Mouse (Mus musculus) erythroblast, embryonic 14.5 days (primary cell): Measurements from ENCODE around the gene Xab2. TPM values are rescaled to one million over a fixed set of nuclear protein-coding genes. Genes with fewer than 3 reads are reported as not detected.
A peak's percentile ranks its signal among the peaks of the same experiment; 100 is the strongest.

ENCODE experiments used
- H3K27me3 ChIP-seq: 2 replicates; pipeline ENCODE4 v1.6.1; 2012; ENCODE audit warnings: inconsistent platforms; ENCODE audit not compliant: control insufficient read depth
- H3K36me3 ChIP-seq: 2 replicates; pipeline ENCODE4 v1.6.1; 2012; ENCODE audit warnings: mild to moderate bottlenecking, inconsistent platforms; ENCODE audit not compliant: control insufficient read depth
- H3K4me1 ChIP-seq: 2 replicates; pipeline ENCODE4 v1.6.1; 2012; ENCODE audit warnings: inconsistent platforms; ENCODE audit not compliant: control insufficient read depth
- H3K4me3 ChIP-seq: replicated peaks from 2 replicates; pipeline ENCODE3; 2012; ENCODE audit warnings: moderate library complexity, mild to moderate bottlenecking, inconsistent platforms
- H3K9me3 ChIP-seq: 2 replicates; pipeline ENCODE4 v1.6.1; 2012; ENCODE audit warnings: low read length, inconsistent platforms, mixed read lengths; ENCODE audit not compliant: control insufficient read depth
- GATA1 ChIP-seq: IDR thresholded peaks from 2 replicates; pipeline ENCODE4 v1.6.1; 2012; ENCODE audit warnings: low read length, inconsistent platforms, mixed read lengths
- TAL1 ChIP-seq: IDR thresholded peaks from 3 replicates; pipeline ENCODE4 v1.6.1; 2012; ENCODE audit warnings: low read length, inconsistent platforms, mixed read lengths
- polyA plus RNA-seq: library from polyadenylated mRNA; stranded (reverse); fragments of >175 nt; gene quantifications from 2 replicates; pipeline ENCODE4 v1.2.3, GENCODE M21; 2012

The Xab2 gene
- polyA plus RNA-seq, 1 experiment: 4.2 TPM

DNA sequence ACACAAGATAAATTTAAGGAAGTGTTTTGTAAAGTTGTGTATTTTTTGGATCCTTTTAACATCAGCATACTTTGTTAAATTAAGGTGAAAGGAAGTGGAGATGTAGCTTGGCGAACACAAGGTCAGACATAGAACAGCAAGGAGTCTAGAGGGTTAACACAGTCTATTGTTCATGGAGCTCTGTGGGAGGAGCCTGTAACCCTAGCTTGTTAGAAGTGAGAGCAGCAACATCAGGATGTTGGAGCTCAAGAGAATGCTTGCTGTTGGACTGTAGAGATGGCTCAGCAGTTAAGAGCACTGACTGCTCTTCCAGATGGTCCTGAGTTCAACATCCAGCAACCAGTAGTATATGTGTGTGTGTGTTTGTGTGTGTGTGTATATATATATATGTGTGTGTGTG is 27.9 kb upstream of the Xab2 start:
- H3K27me3 ChIP-seq: no peaks in the 10 kb centered on the region
- H3K36me3 ChIP-seq: no peaks in the 10 kb centered on the region
- no peak for TF ChIP-seq TAL1
- TF ChIP-seq GATA1: no peak
- H3K4me3 ChIP-seq: no peak overlapping the region
- peaks cover 5% of the 10 kb centered on the region for H3K4me1 ChIP-seq
- H3K9me3 ChIP-seq: no peaks in the 10 kb centered on the region

DNA sequence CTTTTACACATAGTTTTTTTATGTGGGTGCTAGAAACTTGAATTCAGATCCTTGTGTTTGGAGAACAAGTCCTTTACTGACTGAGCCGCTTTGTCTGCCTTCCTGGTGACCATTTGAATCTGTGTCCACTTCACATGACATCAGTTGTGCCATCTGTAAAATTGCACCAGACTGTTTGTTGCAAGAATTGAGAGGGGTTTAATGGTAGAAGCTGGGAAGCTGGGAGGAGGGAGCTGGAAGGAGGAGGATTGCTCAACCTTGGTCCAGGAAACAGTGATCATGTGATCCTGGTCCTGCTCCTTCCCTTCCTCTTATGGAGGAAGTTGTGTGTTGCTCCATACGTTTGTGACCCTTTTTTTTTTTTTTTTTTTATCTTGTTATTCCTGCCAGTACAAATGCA is 27.2 kb upstream of the Xab2 start:
- Histone ChIP-seq H3K4me3 (no peak overlapping the region), H3K36me3 (no peaks in the 10 kb centered on the region), H3K4me1 (peaks cover 5% of the 10 kb centered on the region), H3K9me3 (no peaks in the 10 kb centered on the region), H3K27me3 (no peaks in the 10 kb centered on the region)
- no peak for TF ChIP-seq GATA1

- Histone ChIP-seq H3K4me3 (no peak overlapping the region), H3K36me3 (peaks cover 3% of the 10 kb centered on the region), H3K9me3 (no peaks in the 10 kb centered on the region), H3K4me1 (peaks cover 5% of the 10 kb centered on the region), H3K27me3 (no peaks in the 10 kb centered on the region)
- TF ChIP-seq GATA1 (no peak), TAL1 (no peak)
Measured at GRCm38 (mm10) chr8:3647561-3647960, 26.4 kb upstream of the Xab2 start.

DNA sequence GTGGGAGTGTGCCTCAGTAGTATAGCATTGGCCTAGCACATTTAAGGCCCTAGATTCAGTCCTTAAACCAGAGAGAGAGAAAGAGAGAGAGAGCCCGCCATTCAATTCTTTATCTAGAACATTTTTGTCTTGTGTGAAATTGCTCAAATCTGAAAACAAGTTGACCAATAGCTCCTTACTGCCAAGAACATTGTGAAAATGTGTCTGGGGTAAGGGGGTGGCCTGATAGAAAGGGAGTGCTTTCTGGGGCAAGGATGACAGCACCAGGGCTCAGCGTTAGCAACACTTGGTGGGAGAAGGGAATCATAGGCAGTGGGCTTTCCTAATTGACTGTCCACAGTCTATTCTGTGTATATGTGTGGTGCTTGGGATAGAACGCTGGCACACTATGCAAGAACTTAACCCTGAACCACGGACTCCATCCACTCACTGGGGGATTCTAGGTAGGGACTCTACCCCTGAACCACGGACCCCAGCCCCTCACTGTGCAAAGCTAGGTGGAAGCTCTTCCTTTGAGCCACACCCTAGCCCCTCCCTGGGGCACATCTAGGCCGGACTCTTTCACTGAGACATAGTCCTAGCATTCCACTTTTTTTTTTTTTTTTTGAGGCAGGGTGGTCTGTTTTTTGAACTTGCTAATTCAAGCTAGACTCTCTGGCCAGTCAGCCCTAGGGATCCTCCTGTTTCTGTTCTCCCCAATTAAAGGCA is 25.9 kb upstream of the Xab2 start:
- Histone ChIP-seq H3K4me1 (peaks cover 5% of the 10 kb centered on the region), H3K4me3 (no peak overlapping the region), H3K9me3 (no peaks in the 10 kb centered on the region), H3K27me3 (no peaks in the 10 kb centered on the region), H3K36me3 (peaks cover 6% of the 10 kb centered on the region)
- no peak for TF ChIP-seq GATA1
- no peak for TF ChIP-seq TAL1

GRCm38 (mm10) chr8:3645804-3646203 is 24.7 kb upstream of the Xab2 start:
- H3K36me3 ChIP-seq: peaks cover 18% of the 10 kb centered on the region
- H3K9me3 ChIP-seq: no peaks in the 10 kb centered on the region
- H3K4me1 ChIP-seq: peaks cover 5% of the 10 kb centered on the region
- H3K27me3 ChIP-seq: no peaks in the 10 kb centered on the region
- no peak for TF ChIP-seq GATA1
- TF ChIP-seq TAL1: no peak
- H3K4me3 ChIP-seq: no peak overlapping the region

GRCm38 (mm10) chr8:3631478-3631875 is 10.4 kb upstream of the Xab2 start:
- Histone ChIP-seq H3K27me3 (peaks cover 22% of the 10 kb centered on the region), H3K4me3 (peak overlapping the region; percentile 77), H3K4me1 (peaks cover 22% of the 10 kb centered on the region), H3K36me3 (peaks cover 38% of the 10 kb centered on the region), H3K9me3 (no peaks in the 10 kb centered on the region)
- TF ChIP-seq TAL1 (no peak), GATA1 (no peak)

GRCm38 (mm10) chr8:3630647-3631477 is 9.7 kb upstream of the Xab2 start, which contains the start of gene Stxbp2:
Gene Stxbp2, plus strand, starts transcription at chr8:3630955.
- Histone ChIP-seq H3K36me3 (peaks cover 32% of the 10 kb centered on the region), H3K9me3 (no peaks in the 10 kb centered on the region), H3K4me3 (peak within 1 kb of the TSS; percentile 77), H3K4me1 (peaks cover 22% of the 10 kb centered on the region), H3K27me3 (peaks cover 22% of the 10 kb centered on the region)
- TF ChIP-seq GATA1: no peak
- no peak for TF ChIP-seq TAL1

DNA sequence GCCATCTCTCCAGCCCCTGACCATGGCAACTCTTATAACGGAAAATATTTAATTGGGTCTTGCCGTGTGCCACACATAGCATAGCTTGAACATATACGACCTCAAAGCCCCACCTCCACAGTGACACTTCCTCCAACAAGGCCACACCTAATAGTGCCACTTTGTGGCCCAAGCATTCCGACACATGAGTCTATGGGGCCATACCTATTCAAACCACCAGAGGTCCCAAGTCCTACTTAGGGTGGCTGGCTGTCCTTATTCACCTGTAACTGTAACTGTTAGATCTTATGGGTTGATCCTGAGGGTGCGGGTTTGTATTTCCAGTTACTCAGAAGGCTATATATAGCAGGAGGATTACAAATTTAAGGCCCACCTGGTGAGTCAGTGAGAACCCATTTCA is 6.9 kb upstream of the Xab2 start:
- H3K9me3 ChIP-seq: no peaks in the 10 kb centered on the region
- H3K36me3 ChIP-seq: peaks cover 15% of the 10 kb centered on the region
- TF ChIP-seq TAL1: no peak
- no peak for TF ChIP-seq GATA1
- no peak overlapping the region for H3K4me3 ChIP-seq
- H3K27me3 ChIP-seq: peaks cover 22% of the 10 kb centered on the region
- H3K4me1 ChIP-seq: peaks cover 22% of the 10 kb centered on the region

- no peaks in the 10 kb centered on the region for H3K9me3 ChIP-seq
- no peak overlapping the region for H3K4me3 ChIP-seq
- no peak for TF ChIP-seq GATA1
- no peak for TF ChIP-seq TAL1
- H3K36me3 ChIP-seq: peaks cover 10% of the 10 kb centered on the region
- peaks cover 25% of the 10 kb centered on the region for H3K4me1 ChIP-seq
- H3K27me3 ChIP-seq: peaks cover 22% of the 10 kb centered on the region
Measured at GRCm38 (mm10) chr8:3626971-3627370, 5.9 kb upstream of the Xab2 start.
